Mouse (Mus musculus) urinary bladder, adult 2 months (tissue): ENCODE data around the gene Ndufaf3. TPM values are rescaled to one million over a fixed set of nuclear protein-coding genes. Genes with fewer than 3 reads are reported as not detected.
A peak's percentile ranks its signal among the peaks of the same experiment; 100 is the strongest.
"Not testable (repeated sequence)": the region's sequence is repeated elsewhere in the genome, so short reads cannot be mapped to it uniquely, and the experiment has no call there.

Source experiments
- DNase-seq: peaks from one replicate; pipeline ENCODE4 v3.0.0; 2022; ENCODE audit warnings: low spot score
- polyA plus RNA-seq: library from polyadenylated mRNA; depleted of rRNA; stranded (reverse); fragments of >200 nt; gene quantifications from 2 replicates; pipeline ENCODE4 v1.2.3, GENCODE M21; 2012; rRNA removed

Gene Ndufaf3
- polyA plus RNA-seq: 26.2 and 33.6 TPM in 2 replicates

DNA sequence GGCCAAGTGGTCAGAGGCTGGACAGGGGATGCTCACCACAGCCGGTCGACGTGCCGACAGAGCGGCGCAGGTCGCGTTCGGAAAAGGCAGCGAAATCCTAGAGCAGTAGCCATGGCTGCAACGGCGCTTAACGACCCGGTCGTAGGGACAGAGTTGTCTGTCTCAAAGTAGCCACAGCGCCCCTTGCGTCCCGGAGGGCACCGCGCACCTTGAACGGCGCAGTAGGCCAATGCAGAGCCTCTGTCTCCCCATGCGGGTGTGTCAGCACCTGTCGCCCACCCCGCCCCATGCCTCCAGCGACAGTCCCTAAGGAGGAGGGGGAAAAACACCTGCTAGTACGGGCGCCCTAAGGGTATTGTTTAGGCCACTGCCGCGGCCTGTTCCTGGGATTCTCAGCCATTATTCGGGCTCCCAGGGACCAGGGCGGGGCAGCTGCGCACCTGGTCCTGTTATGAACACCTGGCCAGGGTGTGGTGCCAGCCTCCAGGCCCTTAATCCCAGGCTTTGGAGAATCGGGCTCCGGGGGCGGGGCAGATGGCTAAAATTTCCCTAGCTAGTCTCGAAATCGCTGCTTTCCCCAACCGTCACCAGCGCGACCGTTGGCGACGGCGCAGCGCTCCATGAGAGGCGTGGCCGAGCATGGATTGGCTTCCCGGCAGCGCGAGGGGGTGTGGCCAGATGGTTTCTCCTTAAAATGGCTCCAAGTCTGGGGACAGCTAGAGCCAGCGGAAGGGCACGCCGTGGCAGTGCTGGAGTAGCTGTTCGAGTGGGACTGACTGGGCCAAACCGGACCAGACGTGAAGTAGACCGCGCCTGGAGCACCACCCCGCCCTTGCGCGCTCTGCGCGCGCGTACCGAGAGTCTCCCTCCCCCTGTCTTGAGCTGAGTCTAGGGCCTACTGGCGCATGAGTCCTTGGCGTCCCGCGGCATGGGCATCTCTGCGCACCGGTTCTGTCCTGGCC, at the start of gene Ndufaf3:
TSS of gene Ndufaf3 (minus strand) at position 620 of the 962 bp plus-strand sequence.
- DNase-seq: peak; percentile 94

DNA sequence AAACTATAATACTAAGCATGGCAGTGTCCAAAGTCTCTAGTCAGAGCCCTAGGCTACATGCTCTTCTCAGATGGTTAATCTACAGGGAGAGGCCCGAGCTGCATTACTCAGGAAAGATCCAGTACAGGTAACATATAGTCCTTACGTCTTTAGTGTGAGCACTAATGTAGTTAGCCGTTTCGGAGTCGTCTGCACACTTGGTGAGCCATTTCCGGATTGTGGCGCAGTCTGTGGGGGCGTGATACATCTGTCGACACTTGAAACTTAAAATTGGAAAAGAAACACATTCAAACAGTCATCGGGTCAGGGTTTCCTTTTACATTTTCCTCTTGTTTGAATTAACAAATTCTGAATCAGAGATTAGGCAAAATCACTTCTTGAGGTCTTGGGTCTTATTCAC, 44.3 kb upstream of the Ndufaf3 start:
- no peak for DNase-seq

DNA sequence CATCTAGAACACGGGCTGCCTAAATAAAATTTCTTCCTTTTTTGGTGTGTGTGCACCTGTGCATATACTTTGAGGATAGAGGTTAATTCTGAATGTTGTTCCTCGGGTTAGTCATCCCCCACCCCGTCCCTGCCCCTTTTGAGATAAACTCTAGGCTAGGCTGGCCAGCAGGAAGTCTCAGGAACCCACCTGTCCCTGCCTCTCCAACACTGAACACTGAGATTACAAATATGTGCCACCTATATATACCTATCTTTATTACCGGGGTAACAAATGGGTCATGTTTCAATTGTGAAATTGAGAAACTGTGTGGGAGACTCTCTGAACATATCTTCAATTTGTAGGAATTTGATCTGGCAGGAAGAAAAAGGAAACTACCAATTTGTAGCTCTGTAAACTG, 41.7 kb upstream of the Ndufaf3 start:
- DNase-seq: no peak

DNA sequence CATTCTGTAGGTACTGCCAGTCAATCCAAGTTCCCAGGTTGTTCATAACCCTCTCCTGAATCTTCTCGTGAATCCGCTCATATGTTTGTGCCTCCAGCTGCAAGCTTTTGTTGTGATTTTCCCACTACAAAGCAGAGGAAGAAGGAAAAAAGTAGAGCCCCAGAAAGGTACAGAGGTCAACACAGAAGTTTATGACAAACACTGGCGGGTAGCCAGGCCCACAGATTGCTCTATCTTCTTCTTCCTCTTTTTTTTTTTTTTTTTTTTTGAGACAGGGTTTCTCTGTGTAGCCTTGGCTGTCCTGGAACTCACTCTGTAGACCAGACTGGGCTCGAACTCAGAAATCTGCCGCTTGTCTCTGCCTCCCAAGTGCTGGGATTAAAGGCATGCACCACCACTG, 40.7 kb upstream of the Ndufaf3 start:
- not testable (repeated sequence) for DNase-seq

DNA sequence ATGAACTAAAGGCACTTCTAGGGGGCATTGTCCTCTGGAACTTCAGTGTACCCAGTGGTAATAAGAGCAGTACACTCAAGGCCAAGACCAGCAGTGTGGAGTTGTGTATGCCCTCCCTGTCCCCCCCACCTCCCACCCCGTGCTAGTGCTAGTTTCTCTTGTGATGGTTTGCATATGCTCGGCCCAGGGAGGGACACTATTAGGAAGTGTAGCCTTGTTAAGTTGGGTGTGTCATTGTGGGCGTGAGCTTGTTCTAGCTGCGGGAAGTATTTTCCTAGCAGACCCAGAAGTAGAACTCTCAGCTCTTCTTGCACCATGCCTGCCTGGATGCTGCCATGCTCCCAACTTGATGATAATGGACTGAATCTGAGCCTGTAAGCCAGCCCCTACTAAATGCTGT, 34.8 kb upstream of the Ndufaf3 start:
- no peak for DNase-seq

DNA sequence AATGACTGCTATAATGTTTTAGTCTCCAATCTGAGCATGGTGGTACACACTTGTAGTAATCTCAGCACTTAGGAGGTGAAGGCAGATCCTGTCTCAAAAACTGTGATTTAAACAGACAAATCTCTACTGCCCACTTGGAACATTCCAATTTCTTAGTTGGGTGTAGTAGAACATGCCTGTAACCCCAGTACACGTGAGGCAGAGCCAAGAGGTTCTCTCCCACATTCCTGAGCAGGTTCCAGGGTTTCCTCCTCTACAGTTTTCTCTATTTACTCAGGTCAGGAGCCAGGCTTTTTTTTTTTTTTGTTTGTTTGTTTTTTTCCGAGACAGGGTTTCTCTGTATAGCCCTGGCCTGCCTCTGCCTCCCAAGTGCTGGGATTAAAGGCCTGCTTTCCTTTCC, 32.8 kb upstream of the Ndufaf3 start:
- no peak for DNase-seq

DNA sequence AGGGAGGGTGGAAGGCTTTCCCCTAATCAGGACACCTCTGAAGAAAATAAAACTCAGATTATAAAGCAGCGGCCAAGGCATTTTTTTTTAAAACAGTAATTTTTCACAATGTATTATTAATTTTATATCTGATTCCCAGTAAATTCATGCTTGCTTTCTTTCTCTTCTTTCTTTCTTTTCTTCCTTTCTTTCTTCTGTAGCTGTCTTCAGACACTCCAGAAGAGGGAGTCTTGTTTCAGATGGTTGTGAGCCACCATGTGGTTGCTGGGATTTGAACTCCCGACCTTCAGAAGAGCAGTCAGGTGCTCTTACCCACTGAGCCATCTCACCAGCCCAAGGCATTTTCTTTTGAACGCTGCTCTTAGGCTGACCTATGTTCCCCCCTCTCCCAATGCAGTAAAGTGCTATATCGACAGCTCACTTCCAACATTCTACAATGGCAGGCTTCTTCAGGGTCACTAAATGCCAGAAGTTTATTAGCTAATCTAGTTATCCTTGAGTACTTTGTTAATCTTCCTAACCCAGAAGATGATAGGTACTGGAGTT, 31.9 kb upstream of the Ndufaf3 start:
- no peak for DNase-seq

DNA sequence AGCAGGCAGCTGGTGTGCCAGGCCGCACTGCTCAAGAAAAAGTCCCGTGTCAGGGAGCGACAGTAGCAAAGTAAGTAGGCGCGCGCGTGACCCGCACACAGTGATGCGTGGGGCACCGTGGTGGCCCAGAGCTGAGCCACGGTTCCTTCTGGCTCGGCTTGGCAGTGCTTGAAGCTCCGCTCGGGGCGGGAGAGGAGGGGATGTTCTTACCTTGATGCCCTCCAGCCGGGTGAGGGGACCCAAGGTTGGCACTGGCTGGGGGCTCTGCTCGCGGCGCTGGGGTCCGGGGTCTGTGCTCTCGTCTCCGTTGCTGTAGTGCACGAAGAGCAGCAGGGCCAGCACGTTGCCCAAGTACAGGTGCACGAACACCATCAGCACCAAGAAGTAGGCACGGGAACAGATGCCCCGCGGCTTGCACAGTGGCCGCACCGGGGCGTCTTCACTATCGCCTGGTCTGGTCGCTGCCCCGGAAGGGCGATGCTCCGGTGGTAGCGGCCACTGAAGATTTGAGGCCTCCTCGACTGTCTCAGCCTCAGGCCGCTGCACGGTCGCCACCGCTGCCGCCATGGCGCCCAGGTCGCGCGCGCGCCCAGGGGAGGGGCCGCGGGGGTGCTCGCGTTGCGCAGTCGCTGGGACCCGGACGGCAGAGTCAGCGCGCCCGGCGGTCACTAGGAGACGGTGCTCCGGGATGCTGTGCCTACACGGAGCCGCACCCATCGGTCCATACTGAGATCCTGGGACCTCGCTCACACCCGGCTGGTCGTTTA, 29.9 kb upstream of the Ndufaf3 start, which contains the start of gene P4htm:
TSS of gene P4htm (minus strand) at position 670 of the 767 bp plus-strand sequence.
- peak; percentile 60 for DNase-seq

DNA sequence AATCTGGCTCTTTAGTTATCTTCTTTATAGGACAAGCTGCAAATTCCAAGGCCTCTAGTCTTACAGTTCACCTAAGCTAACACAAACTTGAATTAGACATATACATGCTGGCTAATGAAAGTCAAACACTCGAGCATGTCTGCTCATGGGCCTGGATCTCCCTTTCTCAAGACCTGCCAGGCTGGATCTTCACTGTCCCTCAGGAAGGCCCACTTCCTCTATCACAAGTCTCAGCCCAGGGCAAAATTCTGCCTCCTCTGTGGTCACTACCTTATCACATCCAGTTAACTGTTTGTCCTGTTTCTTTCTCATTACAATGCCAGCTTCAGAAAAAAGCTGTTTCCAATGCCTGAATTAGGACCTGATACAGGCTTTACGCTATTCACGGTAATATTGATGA, 27.1 kb upstream of the Ndufaf3 start:
- no peak for DNase-seq

DNA sequence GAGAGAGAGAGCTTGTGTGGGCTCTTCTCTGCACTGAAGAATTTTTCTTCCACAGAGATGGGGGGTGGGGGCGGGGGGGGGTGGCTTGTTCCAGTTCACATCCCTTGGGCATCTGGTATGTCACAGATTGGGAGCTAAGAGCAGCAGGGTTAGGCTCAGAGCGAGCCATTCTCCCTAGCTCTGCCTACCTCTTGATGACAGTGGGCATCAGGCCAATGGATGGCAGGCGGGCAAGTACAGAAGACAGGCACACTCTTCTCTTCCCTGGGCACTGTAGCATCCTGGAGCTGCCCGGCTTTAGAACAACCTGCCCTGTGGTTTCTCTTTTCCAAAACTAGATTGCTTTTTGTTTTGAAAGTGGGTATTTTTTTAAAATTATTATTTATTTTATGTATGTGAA, 24.2 kb upstream of the Ndufaf3 start:
- no peak for DNase-seq

DNA sequence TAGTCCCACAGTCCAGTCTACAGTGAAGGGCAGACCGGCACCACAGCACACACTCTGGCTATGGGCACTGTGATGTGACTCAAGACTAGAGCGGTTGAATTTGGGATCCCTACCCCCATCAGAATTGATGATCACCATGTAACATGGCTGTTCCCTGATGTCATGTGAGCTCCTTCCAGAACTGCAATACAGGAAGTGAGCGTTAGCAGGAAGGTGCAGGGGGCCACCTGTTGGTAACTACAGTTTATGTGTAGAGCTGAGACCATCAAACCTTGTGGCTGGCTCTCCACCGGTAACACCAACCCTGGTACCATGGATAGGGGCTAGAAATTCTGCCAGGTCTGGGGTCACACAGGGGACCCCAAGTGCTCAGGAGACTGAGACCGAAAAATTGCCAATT, 22.0 kb upstream of the Ndufaf3 start:
- no peak for DNase-seq

DNA sequence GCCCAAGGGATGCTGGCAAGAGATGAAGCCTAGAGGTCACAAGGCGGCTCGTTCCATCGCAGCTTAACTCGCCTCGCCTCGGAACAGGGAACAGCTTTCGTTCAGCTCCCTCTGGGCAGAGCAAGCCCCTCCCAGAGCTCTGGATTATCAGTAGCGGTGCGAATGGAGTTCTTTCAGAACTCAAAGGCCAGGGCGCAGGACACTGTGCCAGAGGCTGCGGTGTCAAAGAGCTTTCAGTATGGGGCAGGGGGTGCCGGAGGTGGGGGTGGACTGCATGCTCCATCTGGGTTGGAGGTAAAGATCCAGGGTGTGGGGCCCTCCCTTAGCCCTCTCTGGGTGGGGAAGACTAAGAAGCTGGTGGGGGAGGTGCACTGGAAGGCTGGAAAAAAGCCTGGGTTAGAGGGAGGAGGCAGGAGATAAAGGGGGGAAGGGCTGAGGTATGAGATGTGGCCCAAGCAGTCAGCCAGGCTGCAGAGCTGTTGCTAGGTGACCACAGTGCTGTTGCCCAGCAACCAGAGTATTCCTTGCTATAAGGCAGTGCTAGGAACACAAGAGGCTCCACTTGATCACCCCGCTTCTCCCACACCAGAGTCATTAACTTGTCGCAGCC, 20.4 kb upstream of the Ndufaf3 start:
- DNase-seq: no peak

DNA sequence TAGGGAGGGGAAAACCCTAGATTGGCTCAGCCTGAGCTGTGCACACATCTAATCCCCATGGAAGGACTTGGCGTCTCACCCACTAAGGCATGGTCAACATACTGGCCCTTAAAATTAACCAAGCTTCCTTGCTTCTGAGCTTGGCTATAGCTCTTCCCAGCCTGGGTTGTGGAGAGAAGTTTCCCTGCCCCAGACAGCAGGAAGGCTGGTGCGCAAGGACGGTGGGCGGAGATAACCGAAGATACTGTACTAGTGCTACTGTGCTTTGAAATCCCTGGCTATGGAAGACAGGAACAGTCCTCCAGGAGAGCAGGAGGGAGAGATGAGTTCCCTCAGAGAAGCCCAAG, 12.1 kb upstream of the Ndufaf3 start:
- DNase-seq: no peak

DNA sequence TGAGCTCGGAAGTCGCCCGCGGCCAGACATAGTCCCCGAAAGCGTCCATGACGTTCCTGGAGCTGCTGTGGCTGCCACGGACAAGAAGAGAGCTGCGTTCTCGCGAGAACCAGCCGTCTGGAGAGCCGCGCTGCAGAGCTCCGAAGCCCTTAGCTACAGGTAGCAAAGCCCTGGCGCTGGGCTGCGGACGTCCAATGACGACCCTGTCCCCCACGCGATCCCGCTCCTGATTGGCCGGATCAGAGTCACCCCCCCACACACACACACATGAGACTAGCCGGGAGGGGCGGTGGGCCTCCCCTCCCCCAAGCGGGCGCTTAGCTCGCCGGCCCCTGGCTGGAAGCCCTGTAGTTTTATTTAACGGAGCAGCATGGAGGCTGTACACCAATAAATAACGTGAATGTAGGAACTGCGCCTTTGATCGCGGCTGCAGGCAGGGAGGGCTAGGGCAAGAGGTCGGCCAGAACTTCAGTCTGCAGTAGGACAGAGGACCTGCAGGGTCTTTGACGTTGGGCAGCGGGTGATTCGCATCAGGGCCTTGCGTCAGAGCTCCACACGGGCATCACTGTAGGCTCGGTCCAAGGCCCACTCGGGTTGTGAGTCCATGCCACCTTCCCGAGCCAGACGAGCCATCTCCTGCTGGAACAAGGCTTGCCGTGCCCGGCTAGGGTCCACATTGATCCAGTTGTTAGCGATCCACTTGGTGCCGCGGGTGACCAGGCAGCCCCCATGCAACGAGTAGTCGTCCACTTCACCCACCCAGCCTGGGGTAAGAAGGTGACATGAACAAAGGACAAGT, 11.5 kb upstream of the Ndufaf3 start, which contains the start of gene Wdr6:
TSS of gene Wdr6 (minus strand) at position 195 of the 799 bp plus-strand sequence.
- peak; percentile 77 for DNase-seq

DNA sequence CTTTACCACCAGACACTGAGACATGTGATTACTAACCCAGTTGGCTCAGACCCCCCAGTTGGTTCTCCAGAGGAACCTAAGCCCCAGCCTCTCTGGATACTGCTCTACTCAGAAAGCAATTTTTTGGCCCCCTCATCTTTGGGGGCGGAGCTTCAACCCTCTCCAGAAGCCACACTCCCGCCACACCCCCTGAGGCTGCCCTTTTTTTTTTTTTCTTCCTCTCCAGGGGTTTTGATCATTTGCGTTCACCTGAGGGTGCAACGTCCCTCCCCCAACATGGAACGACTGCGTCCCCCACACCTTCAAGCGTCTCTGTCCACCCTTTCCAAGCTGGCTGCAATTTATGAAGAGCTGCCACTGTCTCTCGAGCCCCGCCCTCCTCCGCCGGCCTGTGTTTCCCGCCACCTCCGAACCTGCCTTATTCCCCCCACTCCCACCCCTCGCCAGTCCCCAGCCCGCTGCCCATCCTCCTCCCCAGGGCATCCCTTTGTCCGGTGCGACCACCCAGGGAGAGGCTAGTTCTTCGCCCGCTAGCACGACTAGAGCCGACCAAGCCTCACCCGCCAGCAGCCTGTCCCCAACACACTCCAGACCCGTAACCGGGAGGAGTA, 10.8 kb upstream of the Ndufaf3 start:
- no peak for DNase-seq

DNA sequence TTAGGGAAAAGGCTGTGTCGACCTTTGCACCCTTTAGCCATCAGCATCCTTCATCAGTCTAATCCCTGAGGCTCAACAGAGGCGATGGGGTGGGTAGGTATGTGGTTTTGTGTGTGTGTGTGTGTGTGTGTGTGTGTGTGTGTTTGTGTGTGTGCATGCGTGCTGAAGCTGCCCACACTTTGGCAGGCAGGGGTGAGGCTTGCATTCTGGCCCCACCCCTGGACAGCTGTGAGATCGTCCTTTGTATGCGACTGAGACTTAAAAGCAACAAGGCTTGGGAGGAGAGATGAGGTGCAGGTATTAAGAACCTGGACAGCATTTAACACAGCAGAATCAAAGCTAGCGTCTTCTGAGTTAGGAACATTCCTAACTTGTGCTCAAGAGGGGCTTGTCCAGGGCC, 9.8 kb upstream of the Ndufaf3 start:
- no peak for DNase-seq

DNA sequence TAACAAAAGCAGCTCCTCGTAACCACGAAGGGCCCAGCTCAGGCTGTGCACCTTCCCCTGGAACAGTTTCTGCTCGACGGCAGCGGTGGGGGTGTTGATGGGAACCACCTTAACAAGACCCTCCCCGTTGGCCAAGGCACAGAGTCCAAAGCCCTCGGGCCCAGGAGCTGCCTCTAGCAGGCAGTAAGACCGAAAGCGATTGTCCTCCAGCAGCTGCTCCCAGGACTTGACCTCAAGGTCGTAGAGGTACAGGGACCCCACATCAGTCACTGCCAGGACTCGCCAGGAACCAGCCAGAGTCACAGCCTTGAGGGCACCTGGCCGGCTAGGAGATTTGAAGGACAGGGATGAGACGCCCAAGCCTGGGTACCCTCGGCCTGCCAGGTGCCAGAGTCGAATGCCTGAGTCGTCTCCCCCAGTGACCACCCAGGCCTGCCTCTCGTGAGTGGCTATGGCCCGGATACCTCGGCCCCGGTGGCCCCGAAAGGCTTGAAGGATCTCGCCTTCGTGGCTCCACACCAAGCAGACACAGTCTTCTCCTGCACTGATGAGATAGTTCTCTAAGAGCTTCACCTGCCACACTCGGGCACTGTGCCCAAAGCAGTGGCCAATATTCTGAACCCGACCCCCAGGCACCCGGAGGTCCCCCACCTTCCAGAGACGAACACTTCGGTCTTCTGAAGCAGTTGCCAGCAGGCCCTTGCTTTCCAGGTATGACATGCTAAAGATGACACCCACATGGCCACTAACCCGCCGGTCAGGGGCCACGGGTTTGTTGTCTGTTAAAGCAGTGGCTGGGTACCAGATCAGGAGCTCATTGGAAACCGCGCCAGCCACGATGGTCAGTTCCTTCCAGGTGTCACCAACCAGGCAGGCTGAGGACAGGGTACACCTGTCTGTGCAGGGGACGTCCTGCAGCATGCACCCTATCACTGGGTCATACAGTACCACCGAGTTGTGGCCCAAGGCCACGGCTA, 8.4 kb upstream of the Ndufaf3 start:
- DNase-seq: no peak

DNA sequence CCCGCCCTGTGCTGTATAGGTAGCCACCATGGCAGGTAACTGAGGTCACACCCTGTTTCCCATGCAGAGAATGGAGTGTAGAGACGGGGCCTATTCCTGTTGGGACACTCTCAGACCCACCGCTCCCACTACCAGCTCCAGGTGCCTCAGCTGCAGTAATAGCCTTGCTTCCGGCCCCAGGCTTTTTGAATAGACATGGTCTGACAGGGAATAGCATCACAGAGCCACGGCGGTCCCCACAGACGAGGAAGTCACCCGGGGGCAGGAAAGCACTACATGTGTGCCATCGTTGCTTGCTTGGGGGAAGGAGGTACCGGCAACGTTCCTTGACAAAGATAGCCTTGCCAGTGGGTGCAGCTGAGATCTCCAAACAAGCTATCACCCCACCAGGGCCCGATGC, 7.7 kb upstream of the Ndufaf3 start:
- no peak for DNase-seq
